Mouse (Mus musculus) limb, embryonic 13.5 days (tissue): ENCODE results near the gene Fkrp. TPM values are rescaled to one million over a fixed set of nuclear protein-coding genes. Genes with fewer than 3 reads are reported as not detected.

Experiments
- ATAC-seq: fragments of 200-750 bp; cut with Nextera tagmentation; 2 replicates; pipeline ENCODE4 v1.8.0; 2017; ENCODE audit warnings: low read depth, moderate number of reproducible peaks, moderate TSS enrichment; ENCODE audit not compliant: low FRiP score
- H3K27ac ChIP-seq: fragments of 300-500 bp; sonication (generic); 2 replicates; pipeline ENCODE4 v1.5.1; 2015; ENCODE audit warnings: inconsistent platforms, mild to moderate bottlenecking, moderate library complexity
- H3K27me3 ChIP-seq: fragments of 300-500 bp; sonication (generic); 2 replicates; pipeline ENCODE4 v1.6.1; 2015; ENCODE audit warnings: mild to moderate bottlenecking, inconsistent platforms
- H3K36me3 ChIP-seq: fragments of 300-500 bp; sonication (generic); 2 replicates; pipeline ENCODE4 v1.6.1; 2015; ENCODE audit warnings: inconsistent platforms, mild to moderate bottlenecking, moderate library complexity
- H3K4me1 ChIP-seq: fragments of 300-500 bp; sonication (generic); 2 replicates; pipeline ENCODE4 v1.6.1; 2015; ENCODE audit warnings: inconsistent platforms
- H3K4me2 ChIP-seq: fragments of 300-500 bp; sonication (generic); replicated peaks from 2 replicates; pipeline ENCODE4 v1.6.1; 2015; ENCODE audit warnings: inconsistent platforms, mild to moderate bottlenecking, moderate library complexity
- H3K4me3 ChIP-seq: fragments of 300-500 bp; sonication (generic); 2 replicates; pipeline ENCODE4 v1.5.1; 2015; ENCODE audit warnings: moderate library complexity, mild to moderate bottlenecking, inconsistent platforms
- H3K9ac ChIP-seq: fragments of 300-500 bp; sonication (generic); 2 replicates; pipeline ENCODE4 v1.6.1; 2015; ENCODE audit warnings: mild to moderate bottlenecking, inconsistent platforms
- H3K9me3 ChIP-seq: fragments of 300-500 bp; sonication (generic); 2 replicates; pipeline ENCODE4 v1.6.1; 2016; ENCODE audit warnings: inconsistent platforms
- WGBS: fragments of 180-500 bp; shearing (Covaris S2); methylation state at CpG from one replicate; pipeline ENCODE4 v1.1.7; 2015; 5-methylcytosine and 5-hydroxymethylcytosine counted together
- polyA plus RNA-seq: library from polyadenylated mRNA; unstranded; fragments of >200 nt; fragmentation: Nextera tagmentation; extraction: Ambion mirVana; gene quantifications from 2 replicates; pipeline ENCODE4 v1.2.1, GENCODE M21; 2015

Fkrp gene
- 32.4 and 33.3 TPM in 2 replicates for polyA plus RNA-seq

- H3K4me3 ChIP-seq = peak within 1 kb of the TSS; percentile 82
- WGBS = under 1% methylated on average over 46 of the region's 64 CpGs
- peak; percentile 64; the same call in 1 of the 2 replicates for ATAC-seq
- peaks cover 20% of the 10 kb centered on the region for H3K36me3 ChIP-seq
- peak within 1 kb of the TSS; percentile 98 for H3K4me2 ChIP-seq
- peak within 1 kb of the TSS; percentile 99 for H3K9ac ChIP-seq
- peaks cover 65% of the 10 kb centered on the region for H3K4me1 ChIP-seq
- no peaks in the 10 kb centered on the region for H3K9me3 ChIP-seq
- H3K27ac ChIP-seq = peak within 1 kb of the TSS; percentile 97
- H3K27me3 ChIP-seq = peaks cover 17% of the 10 kb centered on the region
Observed at GRCm38 (mm10) chr7:16816475-16817122, at the start of gene Fkrp. Gene Fkrp, minus strand, starts transcription at chr7:16816732.

GRCm38 (mm10) chr7:16859902-16860651, 43.5 kb upstream of the Fkrp start:
- Histone ChIP-seq H3K27me3 (no peaks in the 10 kb centered on the region), H3K4me2 (no peak overlapping the region), H3K4me3 (no peak overlapping the region), H3K4me1 (no peaks in the 10 kb centered on the region), H3K9me3 (no peaks in the 10 kb centered on the region), H3K36me3 (peaks cover 86% of the 10 kb centered on the region), H3K27ac (no peak overlapping the region), H3K9ac (no peak overlapping the region)
- WGBS = 30% methylated on average over 5 of the region's 5 CpGs
- no peak for ATAC-seq

- Histone ChIP-seq H3K9me3 (no peaks in the 10 kb centered on the region), H3K9ac (no peak overlapping the region), H3K4me3 (no peak overlapping the region), H3K36me3 (peaks cover 86% of the 10 kb centered on the region), H3K27me3 (no peaks in the 10 kb centered on the region), H3K27ac (no peak overlapping the region), H3K4me2 (no peak overlapping the region), H3K4me1 (no peaks in the 10 kb centered on the region)
- WGBS = 25% methylated on average over 17 of the region's 17 CpGs
- ATAC-seq = no peak
Observed at GRCm38 (mm10) chr7:16858336-16858735, 41.8 kb upstream of the Fkrp start.

- Histone ChIP-seq H3K9ac (no peak overlapping the region), H3K4me3 (no peak overlapping the region), H3K27ac (no peak overlapping the region), H3K36me3 (peaks cover 94% of the 10 kb centered on the region), H3K4me1 (no peaks in the 10 kb centered on the region), H3K27me3 (no peaks in the 10 kb centered on the region), H3K4me2 (no peak overlapping the region), H3K9me3 (no peaks in the 10 kb centered on the region)
- no peak; the same call in 1 of the 2 replicates for ATAC-seq
- 84% methylated on average over 14 of the region's 14 CpGs for WGBS
Observed at GRCm38 (mm10) chr7:16853302-16853831, 36.8 kb upstream of the Fkrp start.

GRCm38 (mm10) chr7:16851636-16852035, 35.1 kb upstream of the Fkrp start:
- H3K27me3 ChIP-seq = no peaks in the 10 kb centered on the region
- no peak for ATAC-seq
- WGBS = 83% methylated on average over 4 of the region's 4 CpGs
- no peak overlapping the region for H3K9ac ChIP-seq
- peaks cover 94% of the 10 kb centered on the region for H3K36me3 ChIP-seq
- H3K4me1 ChIP-seq = no peaks in the 10 kb centered on the region
- no peaks in the 10 kb centered on the region for H3K9me3 ChIP-seq
- H3K4me2 ChIP-seq = no peak overlapping the region
- no peak overlapping the region for H3K4me3 ChIP-seq
- H3K27ac ChIP-seq = no peak overlapping the region

- 23% methylated on average over 17 of the region's 17 CpGs for WGBS
- Histone ChIP-seq H3K4me2 (no peak overlapping the region), H3K36me3 (peaks cover 69% of the 10 kb centered on the region), H3K27ac (no peak overlapping the region), H3K4me1 (peaks cover 24% of the 10 kb centered on the region), H3K27me3 (no peaks in the 10 kb centered on the region), H3K9ac (no peak overlapping the region), H3K9me3 (no peaks in the 10 kb centered on the region), H3K4me3 (no peak overlapping the region)
- ATAC-seq = no peak
Observed at GRCm38 (mm10) chr7:16848579-16848978, 32.0 kb upstream of the Fkrp start.

GRCm38 (mm10) chr7:16847507-16847906, 31.0 kb upstream of the Fkrp start:
- no peaks in the 10 kb centered on the region for H3K9me3 ChIP-seq
- no peak overlapping the region for H3K4me3 ChIP-seq
- H3K27ac ChIP-seq = no peak overlapping the region
- no peak overlapping the region for H3K4me2 ChIP-seq
- no peaks in the 10 kb centered on the region for H3K27me3 ChIP-seq
- no peak overlapping the region for H3K9ac ChIP-seq
- ATAC-seq = no peak
- H3K4me1 ChIP-seq = peaks cover 24% of the 10 kb centered on the region
- peaks cover 60% of the 10 kb centered on the region for H3K36me3 ChIP-seq
- WGBS = 84% methylated on average over 19 of the region's 19 CpGs

- WGBS = 94% methylated on average over 5 of the region's 5 CpGs
- Histone ChIP-seq H3K9me3 (no peaks in the 10 kb centered on the region), H3K27me3 (no peaks in the 10 kb centered on the region), H3K4me3 (no peak overlapping the region), H3K9ac (no peak overlapping the region), H3K36me3 (peaks cover 52% of the 10 kb centered on the region), H3K4me1 (peaks cover 28% of the 10 kb centered on the region), H3K27ac (no peak overlapping the region), H3K4me2 (no peak overlapping the region)
- no peak for ATAC-seq
Observed at GRCm38 (mm10) chr7:16846775-16847174, 30.2 kb upstream of the Fkrp start.

- no peaks in the 10 kb centered on the region for H3K9me3 ChIP-seq
- H3K36me3 ChIP-seq = peaks cover 55% of the 10 kb centered on the region
- H3K4me3 ChIP-seq = peak overlapping the region; percentile 68
- H3K27me3 ChIP-seq = no peaks in the 10 kb centered on the region
- H3K4me2 ChIP-seq = peak overlapping the region; percentile 98
- 29% methylated on average over 10 of the region's 10 CpGs for WGBS
- peak overlapping the region; percentile 89 for H3K9ac ChIP-seq
- ATAC-seq = no peak
- peak overlapping the region; percentile 79 for H3K27ac ChIP-seq
- H3K4me1 ChIP-seq = peaks cover 28% of the 10 kb centered on the region
Observed at GRCm38 (mm10) chr7:16845820-16846167, 29.3 kb upstream of the Fkrp start.

- ATAC-seq = no peak
- Histone ChIP-seq H3K9ac (peak overlapping the region; percentile 89), H3K36me3 (peaks cover 55% of the 10 kb centered on the region), H3K4me2 (peak overlapping the region; percentile 98), H3K27me3 (no peaks in the 10 kb centered on the region), H3K4me3 (peak overlapping the region; percentile 68), H3K9me3 (no peaks in the 10 kb centered on the region), H3K27ac (peak overlapping the region; percentile 79), H3K4me1 (peaks cover 28% of the 10 kb centered on the region)
- WGBS = 20% methylated on average over 14 of the region's 14 CpGs
Observed at GRCm38 (mm10) chr7:16845072-16845819, 28.7 kb upstream of the Fkrp start.

GRCm38 (mm10) chr7:16844696-16845071, 28.2 kb upstream of the Fkrp start:
- no peaks in the 10 kb centered on the region for H3K27me3 ChIP-seq
- peak overlapping the region; percentile 89 for H3K9ac ChIP-seq
- H3K4me1 ChIP-seq = peaks cover 28% of the 10 kb centered on the region
- H3K27ac ChIP-seq = peak overlapping the region; percentile 79
- ATAC-seq = no peak
- peak overlapping the region; percentile 98 for H3K4me2 ChIP-seq
- peaks cover 55% of the 10 kb centered on the region for H3K36me3 ChIP-seq
- H3K4me3 ChIP-seq = peak overlapping the region; percentile 68
- no peaks in the 10 kb centered on the region for H3K9me3 ChIP-seq
- WGBS = 34% methylated on average over 3 of the region's 3 CpGs
